Mouse (Mus musculus) hindbrain, embryonic 10.5 days (tissue): ENCODE measurements around the gene Tuba4a. TPM values are rescaled to one million over a fixed set of nuclear protein-coding genes. Genes with fewer than 3 reads are reported as not detected.
A peak's percentile ranks its signal among the peaks of the same experiment; 100 is the strongest.

ENCODE experiments used
- DNase-seq: peaks from one replicate; pipeline ENCODE4 v3.0.0-alpha.2; 2017; ENCODE audit warnings: low spot score
- H3K27ac ChIP-seq: fragments of 300-500 bp; sonication (generic); 2 replicates; pipeline ENCODE4 v1.5.1; 2016; ENCODE audit warnings: mild to moderate bottlenecking, moderate library complexity
- H3K27me3 ChIP-seq: fragments of 300-500 bp; sonication (generic); 2 replicates; pipeline ENCODE4 v1.6.1; 2016; ENCODE audit warnings: mild to moderate bottlenecking; ENCODE audit not compliant: poor library complexity, insufficient read depth, severe bottlenecking
- H3K36me3 ChIP-seq: fragments of 300-500 bp; sonication (generic); 2 replicates; pipeline ENCODE4 v1.6.1; 2016; ENCODE audit warnings: mild to moderate bottlenecking, moderate library complexity
- H3K4me1 ChIP-seq: fragments of 300-500 bp; sonication (generic); replicated peaks from 2 replicates; pipeline ENCODE4 v1.6.1; 2016; ENCODE audit warnings: mild to moderate bottlenecking
- H3K4me3 ChIP-seq: fragments of 300-500 bp; sonication (generic); 2 replicates; pipeline ENCODE4 v1.5.1; 2016; ENCODE audit warnings: mild to moderate bottlenecking, moderate library complexity
- H3K9me3 ChIP-seq: fragments of 300-500 bp; sonication (generic); 2 replicates; pipeline ENCODE4 v1.6.1; 2016; ENCODE audit warnings: mild to moderate bottlenecking, moderate library complexity
- WGBS: fragments of 180-500 bp; shearing (Covaris S2); methylation state at CpG from one replicate; pipeline ENCODE4 v1.1.7; 2016; 5-methylcytosine and 5-hydroxymethylcytosine counted together
- polyA plus RNA-seq: library from polyadenylated mRNA; unstranded; fragments of >200 nt; fragmentation: Nextera tagmentation; extraction: Ambion mirVana; gene quantifications from 2 replicates; pipeline ENCODE4 v1.2.1, GENCODE M21; 2016

The Tuba4a gene
- polyA plus RNA-seq, 1 experiment from 2014 or later, result 10.8 TPM

DNA sequence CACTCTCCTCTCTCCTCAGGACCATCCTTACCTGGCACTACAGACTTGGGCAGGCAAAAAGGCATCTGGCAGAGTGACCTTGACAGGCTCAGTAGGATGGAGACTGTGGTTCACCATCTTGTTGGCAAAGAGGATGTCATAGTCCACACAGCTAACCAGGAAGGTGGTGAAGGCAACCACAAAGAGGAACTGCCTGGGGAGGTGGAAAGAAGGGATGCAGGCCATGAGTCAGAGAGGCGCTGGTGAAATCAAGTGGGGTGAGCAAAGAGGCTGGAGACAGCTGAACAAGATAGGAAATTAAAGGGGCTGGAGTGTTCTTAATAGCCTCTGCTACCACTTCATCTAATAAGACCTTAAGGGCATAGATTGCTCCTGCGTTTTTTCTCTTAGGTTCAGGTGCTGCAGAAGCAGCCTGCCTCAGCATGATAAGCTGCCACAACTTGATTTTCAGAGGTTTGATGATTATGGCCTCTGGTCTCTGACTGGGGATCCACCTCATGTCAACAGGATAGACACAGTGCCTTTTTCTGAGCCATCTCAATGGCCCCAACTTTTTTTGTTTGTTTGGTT is 31.7 kb downstream of the Tuba4a start:
- peaks cover 45% of the 10 kb centered on the region for H3K36me3 ChIP-seq
- 91% methylated on average over 2 of the region's 2 CpGs for WGBS
- H3K4me3 ChIP-seq, result no peak overlapping the region
- H3K4me1 ChIP-seq, result peaks cover 23% of the 10 kb centered on the region
- H3K9me3 ChIP-seq, result no peaks in the 10 kb centered on the region
- DNase-seq, result no peak
- no peak overlapping the region for H3K27ac ChIP-seq
- no peaks in the 10 kb centered on the region for H3K27me3 ChIP-seq

- no peak overlapping the region for H3K4me3 ChIP-seq
- no peak for DNase-seq
- H3K4me1 ChIP-seq, result peaks cover 16% of the 10 kb centered on the region
- no peak overlapping the region for H3K27ac ChIP-seq
- peaks cover 54% of the 10 kb centered on the region for H3K36me3 ChIP-seq
- H3K27me3 ChIP-seq, result no peaks in the 10 kb centered on the region
- H3K9me3 ChIP-seq, result no peaks in the 10 kb centered on the region
Observed at GRCm38 (mm10) chr1:75187126-75187525, 32.5 kb downstream of the Tuba4a start.

DNA sequence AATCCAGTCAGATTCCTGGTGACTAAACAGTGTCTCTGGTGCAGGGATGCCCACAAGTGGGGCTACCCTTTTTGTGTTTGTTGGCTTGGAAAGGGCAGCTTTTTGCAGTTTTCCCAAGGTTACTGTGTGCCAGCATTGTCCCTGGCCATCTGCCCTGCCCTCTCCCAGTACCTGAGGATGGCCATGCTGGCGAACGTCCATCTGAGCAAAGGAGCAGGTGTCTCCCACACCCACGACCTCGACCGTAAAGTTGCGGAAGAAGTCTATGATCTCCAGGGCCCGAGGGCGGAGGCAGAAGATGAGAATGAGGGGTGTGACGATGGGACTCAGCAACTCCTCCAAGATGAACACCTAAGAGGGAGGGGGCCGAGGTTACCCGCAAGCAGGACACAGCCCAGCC is 34.2 kb downstream of the Tuba4a start:
- H3K9me3 ChIP-seq, result no peaks in the 10 kb centered on the region
- DNase-seq, result no peak
- H3K27ac ChIP-seq, result no peak overlapping the region
- no peaks in the 10 kb centered on the region for H3K27me3 ChIP-seq
- 92% methylated on average over 11 of the region's 11 CpGs for WGBS
- peaks cover 11% of the 10 kb centered on the region for H3K4me1 ChIP-seq
- no peak overlapping the region for H3K4me3 ChIP-seq
- H3K36me3 ChIP-seq, result peaks cover 68% of the 10 kb centered on the region

DNA sequence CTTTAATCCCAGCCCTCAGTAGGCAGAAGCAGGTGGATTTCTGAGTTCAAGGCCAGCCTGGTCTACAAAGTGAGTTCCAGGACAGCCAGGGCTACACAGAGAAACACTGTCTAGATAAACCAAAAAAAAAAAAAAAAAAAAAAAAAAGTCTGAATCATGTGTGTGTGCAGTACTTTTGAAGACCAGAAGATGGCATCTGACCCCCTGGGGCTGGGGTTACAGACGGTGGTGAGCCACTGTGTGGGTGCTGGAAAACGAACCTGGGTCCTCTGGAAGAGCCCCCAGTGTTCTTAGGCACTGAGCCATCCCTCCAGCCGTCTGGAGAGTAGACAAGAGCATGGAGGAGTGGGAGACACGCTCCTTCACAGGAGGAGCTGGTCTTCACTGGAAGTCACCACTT is 37.5 kb downstream of the Tuba4a start:
- WGBS, result 70% methylated on average over 4 of the region's 4 CpGs

GRCm38 (mm10) chr1:75181377-75181870 is 38.2 kb downstream of the Tuba4a start:
- peaks cover 34% of the 10 kb centered on the region for H3K4me1 ChIP-seq
- no peaks in the 10 kb centered on the region for H3K27me3 ChIP-seq
- H3K9me3 ChIP-seq, result no peaks in the 10 kb centered on the region
- 88% methylated on average over 4 of the region's 4 CpGs for WGBS
- H3K4me3 ChIP-seq, result no peak overlapping the region
- H3K27ac ChIP-seq, result no peak overlapping the region
- DNase-seq, result no peak
- H3K36me3 ChIP-seq, result peaks cover 68% of the 10 kb centered on the region

More for the DNA sequence above, 37.5 kb downstream of the Tuba4a start:
- H3K27me3 ChIP-seq, result no peaks in the 10 kb centered on the region
- peaks cover 34% of the 10 kb centered on the region for H3K4me1 ChIP-seq
- no peak for DNase-seq
- no peaks in the 10 kb centered on the region for H3K9me3 ChIP-seq
- peaks cover 67% of the 10 kb centered on the region for H3K36me3 ChIP-seq
- no peak overlapping the region for H3K4me3 ChIP-seq
- H3K27ac ChIP-seq, result no peak overlapping the region

- Histone ChIP-seq H3K9me3 (no peaks in the 10 kb centered on the region), H3K27me3 (no peaks in the 10 kb centered on the region), H3K4me3 (peak overlapping the region; percentile 73), H3K4me1 (peaks cover 34% of the 10 kb centered on the region), H3K36me3 (peaks cover 68% of the 10 kb centered on the region), H3K27ac (peak overlapping the region; percentile 88)
- WGBS, result 39% methylated on average over 7 of the region's 7 CpGs
- DNase-seq, result no peak
Observed at GRCm38 (mm10) chr1:75180741-75181140, 38.9 kb downstream of the Tuba4a start.

GRCm38 (mm10) chr1:75180105-75180590 is 39.5 kb downstream of the Tuba4a start, which contains the start of gene Abcb6:
Gene Abcb6 (minus strand): TSS chr1:75180392.
- H3K36me3 ChIP-seq, result peaks cover 68% of the 10 kb centered on the region

GRCm38 (mm10) chr1:75179334-75180104 is 40.1 kb downstream of the Tuba4a start:
- peak; percentile 6 for DNase-seq

More at GRCm38 (mm10) chr1:75180105-75180590, 39.5 kb downstream of the Tuba4a start, which contains the start of gene Abcb6:
- no peaks in the 10 kb centered on the region for H3K27me3 ChIP-seq
- H3K4me1 ChIP-seq, result peaks cover 34% of the 10 kb centered on the region
- H3K27ac ChIP-seq, result peak within 1 kb of the TSS; percentile 88
- peak within 1 kb of the TSS; percentile 73 for H3K4me3 ChIP-seq
- no peaks in the 10 kb centered on the region for H3K9me3 ChIP-seq
- DNase-seq, result peak; percentile 94
- under 1% methylated on average over 31 of the region's 31 CpGs for WGBS

GRCm38 (mm10) chr1:75168472-75169464 is 50.9 kb downstream of the Tuba4a start, which contains the start of gene Zfand2b:
Gene Zfand2b (plus strand): TSS chr1:75168646.
- H3K9me3 ChIP-seq, result no peaks in the 10 kb centered on the region
- DNase-seq, result peak; percentile 97
- H3K4me3 ChIP-seq, result peak within 1 kb of the TSS; percentile 82
- peaks cover 36% of the 10 kb centered on the region for H3K36me3 ChIP-seq
- under 1% methylated on average over 59 of the region's 59 CpGs for WGBS
- peak within 1 kb of the TSS; percentile 90 for H3K27ac ChIP-seq
- H3K27me3 ChIP-seq, result no peaks in the 10 kb centered on the region
- peaks cover 18% of the 10 kb centered on the region for H3K4me1 ChIP-seq

More at GRCm38 (mm10) chr1:75179334-75180104, 40.1 kb downstream of the Tuba4a start:
- Histone ChIP-seq H3K27me3 (no peaks in the 10 kb centered on the region), H3K4me1 (peaks cover 34% of the 10 kb centered on the region), H3K4me3 (peak overlapping the region; percentile 73), H3K9me3 (no peaks in the 10 kb centered on the region), H3K27ac (peak overlapping the region; percentile 88), H3K36me3 (peaks cover 68% of the 10 kb centered on the region)
- WGBS, result 11% methylated on average over 23 of the region's 23 CpGs

DNA sequence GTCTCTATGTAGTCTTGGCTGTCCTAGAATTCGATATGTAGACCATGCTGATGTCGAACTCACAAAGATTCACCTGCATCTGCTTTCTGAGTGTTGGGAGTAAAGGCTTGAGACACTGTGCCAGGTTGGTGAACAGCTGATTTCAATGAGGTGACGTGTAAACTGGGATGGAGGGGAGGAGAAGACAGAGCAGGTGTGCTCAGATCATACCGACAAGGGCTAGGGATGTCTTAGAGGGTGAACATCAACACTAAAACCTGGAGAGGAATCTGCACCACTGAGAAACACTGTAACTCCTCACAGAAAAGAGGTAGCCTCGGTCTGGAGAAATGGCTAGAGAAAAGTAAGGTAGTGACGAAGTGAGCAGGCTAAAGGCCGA is 51.6 kb downstream of the Tuba4a start:
- Histone ChIP-seq H3K4me1 (peaks cover 18% of the 10 kb centered on the region), H3K36me3 (peaks cover 29% of the 10 kb centered on the region), H3K27ac (peak overlapping the region; percentile 90), H3K9me3 (no peaks in the 10 kb centered on the region), H3K4me3 (peak overlapping the region; percentile 82), H3K27me3 (no peaks in the 10 kb centered on the region)
- WGBS, result 6% methylated on average over 7 of the region's 7 CpGs
- DNase-seq, result no peak
